Mouse (Mus musculus) MEL (cell line): ENCODE measurements around the gene Abca2. TPM values are rescaled to one million over a fixed set of nuclear protein-coding genes. Genes with fewer than 3 reads are reported as not detected.

Experiments
- DNase-seq: peaks from one replicate; pipeline ENCODE4 v3.0.0; 2011; ENCODE audit warnings: low read depth, low spot score
- H3K27ac ChIP-seq: 2 replicates; pipeline ENCODE4 v1.5.1; 2012; ENCODE audit warnings: low read depth, mild to moderate bottlenecking, control low read depth, low read length, moderate library complexity; ENCODE audit not compliant: control insufficient read depth
- H3K27me3 ChIP-seq, 2 experiments: fragments of 150-350 bp in 1 of 2; sonication (generic) in 1 of 2; 2 replicates each; pipeline ENCODE4 v1.6.1; 2012; ENCODE audit warnings: low read length in 2 of 2, mild to moderate bottlenecking in 2 of 2, improper control_type of control experiment in 1 of 2, moderate library complexity in 1 of 2; ENCODE audit not compliant: insufficient read depth in 2 of 2, control insufficient read depth in 1 of 2
- H3K36me3 ChIP-seq, 2 experiments: 2 replicates each; pipeline ENCODE4 v1.6.1; 2012 to 2014; ENCODE audit warnings: low read length in 2 of 2, improper control_type of control experiment in 1 of 2, inconsistent platforms in 1 of 2, mild to moderate bottlenecking in 1 of 2; ENCODE audit not compliant: insufficient read depth in 2 of 2, control insufficient read depth in 1 of 2
- H3K4me1 ChIP-seq, 2 experiments: fragments of 150-350 bp in 1 of 2; sonication (generic) in 1 of 2; 2 replicates each; pipeline ENCODE4 v1.6.1; 2012; ENCODE audit warnings: low read length in 2 of 2, improper control_type of control experiment in 1 of 2, mild to moderate bottlenecking in 1 of 2; ENCODE audit not compliant: insufficient read depth in 2 of 2, control insufficient read depth in 1 of 2
- H3K4me3 ChIP-seq, 2 experiments: fragments of 150-350 bp in 1 of 2; sonication (generic) in 1 of 2; 2 replicates each; pipeline ENCODE4 v1.5.1; 2012; ENCODE audit warnings: low read depth in 2 of 2, low read length in 2 of 2, mild to moderate bottlenecking in 2 of 2, moderate library complexity in 2 of 2, control low read depth in 1 of 2, improper control_type of control experiment in 1 of 2; ENCODE audit not compliant: control insufficient read depth in 1 of 2, insufficient read depth in 1 of 2
- H3K79me2 ChIP-seq: 2 replicates; pipeline ENCODE4 v1.6.1; 2012; ENCODE audit warnings: mild to moderate bottlenecking, low read length, moderate library complexity; ENCODE audit not compliant: control insufficient read depth, poor library complexity, insufficient read depth
- H3K9ac ChIP-seq: 2 replicates; pipeline ENCODE4 v1.6.1; 2012; ENCODE audit warnings: low read depth, mild to moderate bottlenecking, control low read depth, low read length, moderate library complexity; ENCODE audit not compliant: control insufficient read depth, poor library complexity, severe bottlenecking
- H3K9me3 ChIP-seq: fragments of 150-350 bp; sonication (generic); replicated peaks from 2 replicates; pipeline ENCODE4 v1.6.1; 2012; ENCODE audit warnings: mild to moderate bottlenecking, low read length, improper control_type of control experiment, moderate library complexity; ENCODE audit not compliant: insufficient read depth
- BHLHE40 ChIP-seq: IDR thresholded peaks from 2 replicates; pipeline ENCODE4 v1.6.1; 2012; ENCODE audit warnings: low read depth, mild to moderate bottlenecking, inconsistent platforms, low read length, improper control_type of control experiment, borderline replicate concordance
- CHD2 ChIP-seq: IDR thresholded peaks from 2 replicates; pipeline ENCODE4 v1.6.1; 2011; ENCODE audit warnings: low read length, improper control_type of control experiment
- CTCF ChIP-seq, 3 experiments: IDR thresholded peaks in 2 of 3; conservative IDR thresholded peaks in 1 of 3; 2 replicates each; pipeline ENCODE4 v1.5.1; 2011 to 2012; ENCODE audit warnings: low read length in 3 of 3, low read depth in 2 of 3, mild to moderate bottlenecking in 2 of 3, improper control_type of control experiment in 1 of 3, inconsistent platforms in 1 of 3, mixed read lengths in 1 of 3, moderate library complexity in 1 of 3; ENCODE audit not compliant: control insufficient read depth in 1 of 3, insufficient read depth in 1 of 3, poor library complexity in 1 of 3, severe bottlenecking in 1 of 3
- E2F4 ChIP-seq: IDR thresholded peaks from 2 replicates; pipeline ENCODE4 v1.6.1; 2011; ENCODE audit warnings: low read depth, low read length, improper control_type of control experiment, borderline replicate concordance
- ELF1 ChIP-seq: IDR thresholded peaks from 2 replicates; pipeline ENCODE4 v1.6.1; 2014; ENCODE audit warnings: low read depth, mild to moderate bottlenecking, inconsistent platforms, low read length, improper control_type of control experiment, moderate library complexity
- EP300 ChIP-seq, 2 experiments: IDR thresholded peaks; 2 replicates each; pipeline ENCODE4 v1.6.1; 2011; ENCODE audit warnings: improper control_type of control experiment in 2 of 2, low read length in 2 of 2, low read depth in 1 of 2, mild to moderate bottlenecking in 1 of 2
- ETS1 ChIP-seq: IDR thresholded peaks from 2 replicates; pipeline ENCODE4 v1.6.1; 2012; ENCODE audit warnings: low read depth, mild to moderate bottlenecking, inconsistent platforms, low read length, improper control_type of control experiment, moderate library complexity
- GATA1 ChIP-seq: IDR thresholded peaks from 2 replicates; pipeline ENCODE4 v1.6.1; 2011; ENCODE audit warnings: low read depth, low read length, improper control_type of control experiment
- HCFC1 ChIP-seq: IDR thresholded peaks from 2 replicates; pipeline ENCODE4 v1.6.1; 2012; ENCODE audit warnings: low read depth, mild to moderate bottlenecking, inconsistent platforms, low read length, improper control_type of control experiment, moderate library complexity
- JUND ChIP-seq: IDR thresholded peaks from 2 replicates; pipeline ENCODE4 v1.6.1; 2011; ENCODE audit warnings: low read depth, mild to moderate bottlenecking, improper control_type of control experiment, low read length
- KAT2A ChIP-seq: conservative IDR thresholded peaks from 2 replicates; pipeline ENCODE4 v1.6.1; 2012; ENCODE audit warnings: low read depth, low read length, improper control_type of control experiment, inconsistent platforms
- MAFK ChIP-seq: IDR thresholded peaks from 2 replicates; pipeline ENCODE4 v1.6.1; 2011; ENCODE audit warnings: low read depth, mild to moderate bottlenecking, low read length, improper control_type of control experiment, borderline replicate concordance
- MAX ChIP-seq: IDR thresholded peaks from 2 replicates; pipeline ENCODE4 v1.6.1; 2011; ENCODE audit warnings: low read length, improper control_type of control experiment
- MEF2A ChIP-seq: IDR thresholded peaks from 2 replicates; pipeline ENCODE4 v1.6.1; 2014; ENCODE audit warnings: low read depth, mild to moderate bottlenecking, inconsistent platforms, low read length, improper control_type of control experiment; ENCODE audit not compliant: poor library complexity, insufficient replicate concordance, severe bottlenecking; ENCODE audit errors: extremely low read depth
- NELFE ChIP-seq: IDR thresholded peaks from 2 replicates; pipeline ENCODE4 v1.6.1; 2011; ENCODE audit warnings: low read depth, low read length, improper control_type of control experiment
- NRF1 ChIP-seq: IDR thresholded peaks from 2 replicates; pipeline ENCODE4 v1.6.1; 2014; ENCODE audit warnings: low read depth, mild to moderate bottlenecking, inconsistent platforms, low read length, improper control_type of control experiment, moderate library complexity; ENCODE audit not compliant: poor library complexity, insufficient read depth, severe bottlenecking
- POLR2A ChIP-seq, 2 experiments: IDR thresholded peaks; 2 replicates each; pipeline ENCODE4 v1.6.1; 2011 to 2012; ENCODE audit warnings: low read length in 2 of 2, mild to moderate bottlenecking in 2 of 2, control low read depth in 1 of 2, improper control_type of control experiment in 1 of 2, low read depth in 1 of 2, moderate library complexity in 1 of 2; ENCODE audit not compliant: control insufficient read depth in 1 of 2, insufficient read depth in 1 of 2, poor library complexity in 1 of 2
- RAD21 ChIP-seq: IDR thresholded peaks from 2 replicates; pipeline ENCODE4 v1.6.1; 2011; ENCODE audit warnings: mild to moderate bottlenecking, low read depth, low read length, improper control_type of control experiment
- RCOR1 ChIP-seq: IDR thresholded peaks from 2 replicates; pipeline ENCODE4 v1.6.1; 2012; ENCODE audit warnings: low read depth, mild to moderate bottlenecking, inconsistent platforms, low read length, improper control_type of control experiment
- SMC3 ChIP-seq: IDR thresholded peaks from 2 replicates; pipeline ENCODE4 v1.6.1; 2011; ENCODE audit warnings: low read depth, low read length, improper control_type of control experiment
- UBTF ChIP-seq: IDR thresholded peaks from 2 replicates; pipeline ENCODE4 v1.6.1; 2012; ENCODE audit warnings: low read depth, mild to moderate bottlenecking, inconsistent platforms, low read length, improper control_type of control experiment, moderate library complexity, borderline replicate concordance; ENCODE audit not compliant: insufficient read depth
- USF1 ChIP-seq: IDR thresholded peaks from 2 replicates; pipeline ENCODE4 v1.6.1; 2014; ENCODE audit warnings: low read depth, mild to moderate bottlenecking, inconsistent platforms, low read length, improper control_type of control experiment, moderate library complexity
- USF2 ChIP-seq, 2 experiments: IDR thresholded peaks; 2 replicates each; pipeline ENCODE4 v1.6.1; 2011 to 2012; ENCODE audit warnings: improper control_type of control experiment in 2 of 2, low read length in 2 of 2, borderline replicate concordance in 1 of 2, inconsistent platforms in 1 of 2, low read depth in 1 of 2, mild to moderate bottlenecking in 1 of 2; ENCODE audit not compliant: insufficient read depth in 1 of 2
- ZKSCAN1 ChIP-seq: IDR thresholded peaks from 2 replicates; pipeline ENCODE4 v1.6.1; 2012; ENCODE audit warnings: low read depth, mild to moderate bottlenecking, inconsistent platforms, low read length, improper control_type of control experiment, moderate library complexity
- polyA plus RNA-seq, 2 experiments: library from polyadenylated mRNA; stranded (reverse) in 1 of 2; unstranded in 1 of 2; fragments of >175 nt in 1 of 2; fragments of >200 nt in 1 of 2; gene quantifications; 2 replicates each; pipeline versions ENCODE4 v1.2.1 to v1.2.4; 2012; ENCODE audit warnings: low replicate concordance in 2 of 2, low read depth in 1 of 2; ENCODE audit not compliant: insufficient read length in 2 of 2, insufficient read depth in 1 of 2, missing spikeins in 1 of 2
- total RNA-seq: library from RNA; depleted of rRNA; stranded (reverse); fragments of 300-350 nt; gene quantifications from 2 replicates; pipeline ENCODE4 v1.2.3, GENCODE M21; 2012

Abca2 gene
- total and polyA plus RNA-seq, 3 experiments = 10.4 to 42.2 TPM; not detected in 1

DNA sequence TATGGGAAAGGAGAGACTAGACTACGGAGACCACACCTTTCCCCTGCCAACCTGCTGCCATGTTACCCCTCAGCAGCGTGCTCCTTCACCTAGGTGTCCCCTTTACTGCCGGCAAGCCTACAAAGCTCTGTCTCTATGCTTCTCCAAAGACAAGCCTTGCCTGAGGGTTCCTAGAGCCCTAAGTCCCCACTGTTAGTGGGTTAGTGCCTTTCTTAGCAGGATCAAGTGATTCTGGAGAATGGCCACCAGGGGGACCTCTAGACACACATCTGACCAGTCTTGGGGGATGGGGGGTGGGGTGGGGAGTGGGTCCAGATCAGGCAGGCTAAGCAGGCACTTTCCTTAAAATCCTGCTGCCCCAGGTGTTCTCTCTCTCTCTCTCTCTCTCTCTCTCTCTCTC lies 6.6 kb upstream of the Abca2 start (continued):
- peak; percentile 51 to 78 (median 77) for TF ChIP-seq CTCF (IDR thresholded peaks at IDR 0.05 in 2 of 3, conservative IDR thresholded peaks at IDR 0.05 in 1 of 3; ENCODE audit: control insufficient read depth in 1 of 3, insufficient read depth in 1 of 3, low read depth in 2 of 3, low read length in 3 of 3, poor library complexity in 1 of 3, severe bottlenecking in 1 of 3)
- no peak for TF ChIP-seq MEF2A
- TF ChIP-seq EP300 (IDR thresholded peaks at IDR 0.05; ENCODE audit: low read depth in 1 of 2, low read length in 2 of 2) = no peak
- TF ChIP-seq JUND = no peak
- no peak for TF ChIP-seq KAT2A
- TF ChIP-seq NELFE = no peak
- TF ChIP-seq BHLHE40 = no peak
- no peak for TF ChIP-seq UBTF
- TF ChIP-seq POLR2A (IDR thresholded peaks at IDR 0.05; ENCODE audit: control insufficient read depth in 1 of 2, insufficient read depth in 1 of 2, low read depth in 1 of 2, low read length in 2 of 2, poor library complexity in 1 of 2) = no peak
- TF ChIP-seq RAD21 = peak; percentile 62

DNA sequence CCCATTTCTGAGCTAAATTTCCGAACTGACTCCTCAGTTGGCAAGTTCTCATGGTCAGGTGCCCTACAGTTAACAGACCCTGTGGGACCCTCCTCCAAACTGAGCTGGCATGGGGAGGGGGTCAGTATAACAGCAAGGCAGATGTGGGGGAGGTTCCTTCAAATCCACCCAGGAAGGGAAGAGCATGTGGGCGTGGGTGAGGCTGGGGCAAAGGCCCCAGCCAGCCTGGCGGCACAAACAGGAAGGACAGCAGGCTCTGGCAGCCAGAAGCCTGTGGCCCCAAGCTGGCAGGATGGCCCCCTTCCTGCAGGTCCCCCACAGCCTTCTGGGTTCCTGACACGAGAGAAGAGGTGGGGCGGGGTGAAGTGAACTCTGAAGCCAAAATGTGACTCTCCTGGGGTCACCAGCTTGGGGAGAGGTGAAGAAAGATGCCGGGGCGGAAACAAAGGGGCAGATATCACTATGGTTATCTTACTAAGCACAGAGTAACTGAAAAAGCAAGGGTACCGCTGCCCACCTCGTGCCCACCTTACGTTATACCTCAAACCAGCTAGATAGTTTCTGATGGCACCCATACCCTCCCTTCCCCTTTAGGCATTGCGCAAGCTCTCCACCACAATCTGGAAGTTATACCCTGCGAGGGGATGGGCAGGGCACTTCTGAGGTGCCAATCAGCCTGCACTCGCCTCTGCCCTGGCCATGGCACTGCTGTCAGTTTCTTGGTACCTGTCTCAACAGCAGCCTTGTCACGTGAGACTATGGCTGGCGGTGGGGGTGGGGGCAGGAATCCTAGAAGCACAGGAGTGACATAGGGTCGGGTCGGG lies 5.7 kb upstream of the Abca2 start, which contains the start of gene Fut7:
TSS of gene Fut7 (plus strand) at position 681 of the 824 bp plus-strand sequence.
- no peak for TF ChIP-seq USF2 (IDR thresholded peaks at IDR 0.05; ENCODE audit: borderline replicate concordance in 1 of 2, insufficient read depth in 1 of 2, low read depth in 1 of 2, low read length in 2 of 2)
- 0 out of 2 replicates have a peak, but pooled peaks have one; percentile 21 for TF ChIP-seq ELF1
- TF ChIP-seq RCOR1 = no peak
- peak; percentile 35 for DNase-seq
- Histone ChIP-seq H3K27me3 (peaks cover 0 to 1% of the 10 kb centered on the region in 2 experiments; a peak in 1 of 4 replicates), H3K27ac (no peak within 1 kb of the TSS), H3K79me2 (no peaks in the 10 kb centered on the region), H3K36me3 (peaks cover 0 to 4% of the 10 kb centered on the region in 2 experiments; a peak in 2 of 4 replicates), H3K9me3 (no peaks in the 10 kb centered on the region), H3K9ac (peak within 1 kb of the TSS; percentile 52), H3K4me3 (peak within 1 kb of the TSS in 1 of 2 experiments; percentile 55; a peak in 3 of 4 replicates), H3K4me1 (peaks cover 10 to 24% of the 10 kb centered on the region in 2 experiments)

DNA sequence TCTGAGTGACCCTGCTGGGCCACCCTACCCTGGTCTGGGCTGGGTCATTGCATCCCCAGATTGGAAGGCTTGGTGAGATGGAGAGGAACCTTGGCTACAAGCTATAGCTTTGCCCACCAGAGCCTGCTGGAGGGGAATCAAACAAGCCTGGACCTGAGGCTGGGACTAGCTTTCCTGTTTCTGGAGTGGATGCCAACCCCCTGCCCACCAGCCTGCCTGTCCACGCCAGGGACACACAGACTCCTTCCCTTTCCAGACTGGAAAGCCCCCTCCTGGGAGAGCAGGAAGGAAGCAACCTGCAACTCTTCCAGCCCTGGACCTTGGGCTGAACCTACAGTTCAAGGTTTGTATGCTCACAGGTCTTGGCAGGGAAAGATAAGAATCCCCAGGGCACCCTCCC lies 4.9 kb upstream of the Abca2 start:
- H3K9me3 ChIP-seq = no peaks in the 10 kb centered on the region
- no peak overlapping the region for H3K4me3 ChIP-seq
- H3K27me3 ChIP-seq = peaks cover 0 to 1% of the 10 kb centered on the region in 2 experiments; a peak in 1 of 4 replicates
- peaks cover under 1% of the 10 kb centered on the region; the same call in 1 of the 2 replicates for H3K79me2 ChIP-seq
- TF ChIP-seq CHD2 (no peak), CTCF (IDR thresholded peaks at IDR 0.05 in 2 of 3, conservative IDR thresholded peaks at IDR 0.05 in 1 of 3; ENCODE audit: control insufficient read depth in 1 of 3, insufficient read depth in 1 of 3, low read depth in 2 of 3, low read length in 3 of 3, poor library complexity in 1 of 3, severe bottlenecking in 1 of 3) (no peak), ZKSCAN1 (no peak), GATA1 (no peak), MAFK (no peak), MAX (no peak), USF1 (no peak), ETS1 (no peak), E2F4 (no peak), SMC3 (no peak), RAD21 (no peak), HCFC1 (no peak), NRF1 (no peak), ELF1 (no peak), EP300 (IDR thresholded peaks at IDR 0.05; ENCODE audit: low read depth in 1 of 2, low read length in 2 of 2) (no peak), POLR2A (IDR thresholded peaks at IDR 0.05; ENCODE audit: control insufficient read depth in 1 of 2, insufficient read depth in 1 of 2, low read depth in 1 of 2, low read length in 2 of 2, poor library complexity in 1 of 2) (no peak), NELFE (no peak), BHLHE40 (no peak)
- H3K9ac ChIP-seq = no peak overlapping the region
- peaks cover 13 to 28% of the 10 kb centered on the region in 2 experiments for H3K4me1 ChIP-seq
- H3K27ac ChIP-seq = no peak overlapping the region
- no peak for DNase-seq
- H3K36me3 ChIP-seq = peaks cover 0 to 9% of the 10 kb centered on the region in 2 experiments; a peak in 2 of 4 replicates
